Mouse (Mus musculus): ENCODE results near the gene Gjb4. TPM values are rescaled to one million over a fixed set of nuclear protein-coding genes. Genes with fewer than 3 reads are reported as not detected.

Gene Gjb4
- 0.27 and 0.31 TPM in 2 replicates for polyA plus RNA-seq (2015; fragmentation: Nextera tagmentation; extraction: Ambion mirVana)

- ATAC-seq = peak; percentile 30; the same call in 1 of the 2 replicates
- no peak within 1 kb of the TSS for H3K4me2 ChIP-seq (replicated peaks; ENCODE audit: low read depth, low read length)
- peaks cover 4% of the 10 kb centered on the region; the same call in 1 of the 2 replicates for H3K4me1 ChIP-seq (ENCODE audit: insufficient read depth, low read depth, low read length)
- H3K27ac ChIP-seq (ENCODE audit: low read length) = no peak within 1 kb of the TSS
- H3K9me3 ChIP-seq (ENCODE audit: low read length) = no peaks in the 10 kb centered on the region
- no peak for TF ChIP-seq EP300 (IDR thresholded peaks at IDR 0.05)
- no peak for TF ChIP-seq CTCF (IDR thresholded peaks at IDR 0.05)
- no peak for DNase-seq (ENCODE audit: low spot score)
- no peak within 1 kb of the TSS for H3K4me3 ChIP-seq (ENCODE audit: low read depth, low read length)
- no peak within 1 kb of the TSS for H3K9ac ChIP-seq (replicated peaks; ENCODE audit: low read depth)
- 29% methylated on average over 8 of the region's 8 CpGs for WGBS
- no peaks in the 10 kb centered on the region for H3K36me3 ChIP-seq (ENCODE audit: insufficient read depth, low read length)
- no peaks in the 10 kb centered on the region for H3K27me3 ChIP-seq (replicated peaks; ENCODE audit: insufficient read depth, low read length)
Measured at GRCm38 (mm10) chr4:127353951-127354438, at the start of gene Gjb4. Gene Gjb4 (minus strand): TSS chr4:127354081.

GRCm38 (mm10) chr4:127402614-127403013, 48.7 kb upstream of the Gjb4 start:
- H3K9me3 ChIP-seq (ENCODE audit: low read length) = no peaks in the 10 kb centered on the region
- H3K36me3 ChIP-seq (ENCODE audit: insufficient read depth, low read length) = no peaks in the 10 kb centered on the region
- DNase-seq (ENCODE audit: low spot score) = no peak
- no peaks in the 10 kb centered on the region for H3K4me1 ChIP-seq (ENCODE audit: insufficient read depth, low read depth, low read length)
- H3K27ac ChIP-seq (ENCODE audit: low read length) = no peak overlapping the region
- no peak overlapping the region for H3K4me3 ChIP-seq (ENCODE audit: low read depth, low read length)
- TF ChIP-seq EP300 (IDR thresholded peaks at IDR 0.05) (no peak), CTCF (IDR thresholded peaks at IDR 0.05) (no peak)
- ATAC-seq = no peak
- no peak overlapping the region for H3K4me2 ChIP-seq (replicated peaks; ENCODE audit: low read depth, low read length)
- H3K27me3 ChIP-seq (replicated peaks; ENCODE audit: insufficient read depth, low read length) = no peaks in the 10 kb centered on the region
- H3K9ac ChIP-seq (replicated peaks; ENCODE audit: low read depth) = no peak overlapping the region
- 61% methylated on average over 3 of the region's 3 CpGs for WGBS

- Histone ChIP-seq H3K27me3 (replicated peaks; ENCODE audit: insufficient read depth, low read length) (no peaks in the 10 kb centered on the region), H3K4me1 (ENCODE audit: insufficient read depth, low read depth, low read length) (no peaks in the 10 kb centered on the region), H3K4me2 (replicated peaks; ENCODE audit: low read depth, low read length) (no peak overlapping the region), H3K27ac (ENCODE audit: low read length) (no peak overlapping the region), H3K9me3 (ENCODE audit: low read length) (no peaks in the 10 kb centered on the region), H3K4me3 (ENCODE audit: low read depth, low read length) (no peak overlapping the region), H3K36me3 (ENCODE audit: insufficient read depth, low read length) (no peaks in the 10 kb centered on the region), H3K9ac (replicated peaks; ENCODE audit: low read depth) (no peak overlapping the region)
- TF ChIP-seq CTCF (IDR thresholded peaks at IDR 0.05) (no peak), EP300 (IDR thresholded peaks at IDR 0.05) (no peak)
- 86% methylated on average over 4 of the region's 4 CpGs for WGBS
- DNase-seq (ENCODE audit: low spot score) = no peak
- ATAC-seq = no peak
Measured at GRCm38 (mm10) chr4:127402166-127402565, 48.3 kb upstream of the Gjb4 start.

GRCm38 (mm10) chr4:127400165-127401145, 46.6 kb upstream of the Gjb4 start:
- TF ChIP-seq CTCF (IDR thresholded peaks at IDR 0.05) (no peak), EP300 (IDR thresholded peaks at IDR 0.05) (no peak)
- no peak overlapping the region for H3K4me2 ChIP-seq (replicated peaks; ENCODE audit: low read depth, low read length)
- no peak for DNase-seq (ENCODE audit: low spot score)
- no peak overlapping the region for H3K9ac ChIP-seq (replicated peaks; ENCODE audit: low read depth)
- no peaks in the 10 kb centered on the region for H3K36me3 ChIP-seq (ENCODE audit: insufficient read depth, low read length)
- no peak overlapping the region for H3K4me3 ChIP-seq (ENCODE audit: low read depth, low read length)
- no peaks in the 10 kb centered on the region for H3K27me3 ChIP-seq (replicated peaks; ENCODE audit: insufficient read depth, low read length)
- H3K27ac ChIP-seq (ENCODE audit: low read length) = no peak overlapping the region
- no peaks in the 10 kb centered on the region for H3K9me3 ChIP-seq (ENCODE audit: low read length)
- H3K4me1 ChIP-seq (ENCODE audit: insufficient read depth, low read depth, low read length) = no peaks in the 10 kb centered on the region
- ATAC-seq = no peak
- WGBS = 53% methylated on average over 11 of the region's 11 CpGs

GRCm38 (mm10) chr4:127395591-127395990, 41.7 kb upstream of the Gjb4 start:
- DNase-seq (ENCODE audit: low spot score) = no peak
- Histone ChIP-seq H3K9me3 (ENCODE audit: low read length) (no peaks in the 10 kb centered on the region), H3K36me3 (ENCODE audit: insufficient read depth, low read length) (no peaks in the 10 kb centered on the region), H3K4me1 (ENCODE audit: insufficient read depth, low read depth, low read length) (no peaks in the 10 kb centered on the region), H3K9ac (replicated peaks; ENCODE audit: low read depth) (no peak overlapping the region), H3K4me3 (ENCODE audit: low read depth, low read length) (no peak overlapping the region), H3K27me3 (replicated peaks; ENCODE audit: insufficient read depth, low read length) (no peaks in the 10 kb centered on the region), H3K27ac (ENCODE audit: low read length) (no peak overlapping the region), H3K4me2 (replicated peaks; ENCODE audit: low read depth, low read length) (no peak overlapping the region)
- TF ChIP-seq EP300 (IDR thresholded peaks at IDR 0.05) (no peak), CTCF (IDR thresholded peaks at IDR 0.05) (no peak)
- WGBS = 32% methylated on average over 4 of the region's 4 CpGs
- ATAC-seq = no peak

- no peak overlapping the region for H3K4me2 ChIP-seq (replicated peaks; ENCODE audit: low read depth, low read length)
- H3K9me3 ChIP-seq (ENCODE audit: low read length) = no peaks in the 10 kb centered on the region
- DNase-seq (ENCODE audit: low spot score) (no peak), ATAC-seq (no peak)
- 29% methylated on average over 13 of the region's 13 CpGs for WGBS
- H3K9ac ChIP-seq (replicated peaks; ENCODE audit: low read depth) = no peak overlapping the region
- H3K36me3 ChIP-seq (ENCODE audit: insufficient read depth, low read length) = no peaks in the 10 kb centered on the region
- no peaks in the 10 kb centered on the region for H3K4me1 ChIP-seq (ENCODE audit: insufficient read depth, low read depth, low read length)
- no peak overlapping the region for H3K4me3 ChIP-seq (ENCODE audit: low read depth, low read length)
- TF ChIP-seq EP300 (IDR thresholded peaks at IDR 0.05) (no peak), CTCF (IDR thresholded peaks at IDR 0.05) (no peak)
- H3K27ac ChIP-seq (ENCODE audit: low read length) = no peak overlapping the region
- no peaks in the 10 kb centered on the region for H3K27me3 ChIP-seq (replicated peaks; ENCODE audit: insufficient read depth, low read length)
Measured at GRCm38 (mm10) chr4:127389645-127390044, 35.8 kb upstream of the Gjb4 start.

Measured in lung, postnatal 0 days (tissue).